In the genomic region with DNA sequence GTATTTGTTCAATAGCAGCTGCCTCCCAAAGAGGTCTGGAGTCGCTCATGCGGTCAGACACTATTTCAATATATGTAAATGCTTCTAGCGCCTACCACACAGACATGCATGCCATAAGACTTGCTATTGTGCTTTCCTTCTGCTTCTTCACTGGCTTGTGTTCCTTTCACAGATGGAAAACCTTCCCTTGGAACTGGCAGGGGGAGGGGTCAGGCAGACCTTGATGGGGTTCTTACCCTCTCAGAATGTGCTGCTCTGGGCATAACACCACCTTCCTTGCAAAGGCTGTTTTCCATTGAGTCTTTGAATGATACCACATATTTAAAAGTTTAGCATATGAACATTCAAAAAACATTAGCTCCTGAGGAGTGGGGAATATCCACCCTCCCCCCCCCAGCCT, we compare ENCODE assay signal across 26 mouse cellular contexts. TPM values are rescaled to one million over a fixed set of nuclear protein-coding genes. Genes with fewer than 3 reads are reported as not detected.
DNase-seq lines count a peak whose midpoint lies in the region; ATAC-seq and TF ChIP-seq lines count a peak whose summit lies in the region.
"Had no signal": no experiment of that assay in that cellular context is flagged by ENCODE, and none has a peak within 500 bp of the region (broad histone marks: within the 10 kb centered on the region; RNA-seq: fewer than 3 reads in every experiment).

No protein-coding gene starts in this region.

- H3K4me1 ChIP-seq in forebrain, embryonic 14.5 days (ENCODE audit: control insufficient read depth, insufficient read depth, low read length) = no peaks in the 10 kb centered on the region
- H3K4me1 ChIP-seq in forebrain, postnatal 0 days (ENCODE audit: insufficient read depth) = no peaks in the 10 kb centered on the region
- H3K4me1 ChIP-seq in hindbrain, embryonic 11.5 days (replicated peaks; ENCODE audit: control insufficient read depth, insufficient read depth, low read length) = no peaks in the 10 kb centered on the region
- H3K4me1 ChIP-seq in hindbrain, embryonic 10.5 days (replicated peaks) = peaks cover 21% of the 10 kb centered on the region
- H3K4me1 ChIP-seq in midbrain, embryonic 11.5 days (ENCODE audit: control insufficient read depth, insufficient read depth, low read length) = peaks cover 3% of the 10 kb centered on the region; the same call in 1 of the 2 replicates
- H3K4me1 ChIP-seq in midbrain, embryonic 10.5 days = peaks cover 14% of the 10 kb centered on the region
- H3K4me1 ChIP-seq: embryonic facial prominence, embryonic 15.5 days; forebrain, embryonic 13.5 days had no signal

- intact Hi-C loops in heart, postnatal 10 days (cut with DNase I) = loop anchor here (5.0 kb wide), 1 partner anchor 128 kb away; no protein-coding TSS in a partner anchor

- 45% methylated on average over 3 of the region's 3 CpGs for WGBS in forebrain, embryonic 14.5 days
- WGBS in forebrain, postnatal 0 days = 42% methylated on average over 3 of the region's 3 CpGs
- 52% methylated on average over 3 of the region's 3 CpGs for WGBS in hindbrain, embryonic 11.5 days
- WGBS in hindbrain, embryonic 10.5 days = 44% methylated on average over 3 of the region's 3 CpGs
- WGBS in midbrain, embryonic 11.5 days = 49% methylated on average over 3 of the region's 3 CpGs
- 72% methylated on average over 3 of the region's 3 CpGs for WGBS in midbrain, embryonic 10.5 days

- no peaks in the 10 kb centered on the region for H3K9me3 ChIP-seq in forebrain, embryonic 14.5 days (replicated peaks; ENCODE audit: control insufficient read depth, low read length)
- no peaks in the 10 kb centered on the region for H3K9me3 ChIP-seq in forebrain, postnatal 0 days (ENCODE audit: low read length)
- no peaks in the 10 kb centered on the region for H3K9me3 ChIP-seq in hindbrain, embryonic 11.5 days (ENCODE audit: control insufficient read depth, low read length)
- no peaks in the 10 kb centered on the region for H3K9me3 ChIP-seq in hindbrain, embryonic 10.5 days
- no peaks in the 10 kb centered on the region for H3K9me3 ChIP-seq in midbrain, embryonic 11.5 days (ENCODE audit: control insufficient read depth, low read length)
- no peaks in the 10 kb centered on the region for H3K9me3 ChIP-seq in midbrain, embryonic 10.5 days (replicated peaks)
- H3K9me3 ChIP-seq: embryonic facial prominence, embryonic 13.5 days; embryonic facial prominence, embryonic 15.5 days; forebrain, embryonic 10.5 days; forebrain, embryonic 13.5 days had no signal

- no peaks in the 10 kb centered on the region for H3K27me3 ChIP-seq in forebrain, embryonic 14.5 days (replicated peaks; ENCODE audit: control insufficient read depth, insufficient read depth, low read length)
- H3K27me3 ChIP-seq in forebrain, postnatal 0 days (ENCODE audit: insufficient read depth, low read length) = no peaks in the 10 kb centered on the region
- H3K27me3 ChIP-seq in hindbrain, embryonic 11.5 days (ENCODE audit: control insufficient read depth, insufficient read depth, low read length) = no peaks in the 10 kb centered on the region
- no peaks in the 10 kb centered on the region for H3K27me3 ChIP-seq in hindbrain, embryonic 10.5 days (ENCODE audit: insufficient read depth, poor library complexity, severe bottlenecking)
- H3K27me3 ChIP-seq in midbrain, embryonic 11.5 days (ENCODE audit: control insufficient read depth, insufficient read depth, low read length) = no peaks in the 10 kb centered on the region
- H3K27me3 ChIP-seq in midbrain, embryonic 10.5 days (ENCODE audit: low read depth, poor library complexity, severe bottlenecking) = 0 out of 2 replicates have a peak, but pooled peaks cover 4% of the 10 kb centered on the region
- H3K27me3 ChIP-seq: embryonic facial prominence, embryonic 13.5 days; embryonic facial prominence, embryonic 15.5 days; forebrain, embryonic 13.5 days had no signal

- H3K4me2 ChIP-seq in forebrain, embryonic 14.5 days (ENCODE audit: low read length) = no peak overlapping the region
- H3K4me2 ChIP-seq in forebrain, postnatal 0 days (ENCODE audit: low read depth) = no peak overlapping the region
- no peak overlapping the region for H3K4me2 ChIP-seq in hindbrain, embryonic 11.5 days (replicated peaks; ENCODE audit: low read depth, low read length)
- H3K4me2 ChIP-seq in midbrain, embryonic 11.5 days = no peak overlapping the region
- H3K4me2 ChIP-seq: embryonic facial prominence, embryonic 13.5 days; embryonic facial prominence, embryonic 15.5 days; forebrain, embryonic 13.5 days had no signal

- H3K27ac ChIP-seq in forebrain, embryonic 14.5 days (ENCODE audit: low read depth, low read length) = no peak overlapping the region
- H3K27ac ChIP-seq in forebrain, postnatal 0 days (ENCODE audit: low read depth, low read length) = no peak overlapping the region
- H3K27ac ChIP-seq in hindbrain, embryonic 11.5 days (ENCODE audit: low read depth, low read length) = no peak overlapping the region
- H3K27ac ChIP-seq in hindbrain, embryonic 10.5 days = no peak overlapping the region
- H3K27ac ChIP-seq in midbrain, embryonic 11.5 days (ENCODE audit: low read depth, low read length) = no peak overlapping the region
- no peak overlapping the region for H3K27ac ChIP-seq in midbrain, embryonic 10.5 days (replicated peaks)
- H3K27ac ChIP-seq: embryonic facial prominence, embryonic 13.5 days; embryonic facial prominence, embryonic 15.5 days; forebrain, embryonic 10.5 days; forebrain, embryonic 13.5 days had no signal

- ATAC-seq in forebrain, embryonic 14.5 days = no peak
- no peak for ATAC-seq in forebrain, postnatal 0 days
- peak; percentile 71 for ATAC-seq in hindbrain, embryonic 11.5 days (ENCODE audit: low FRiP score)
- 0 out of 2 replicates have a peak, but pooled peaks have one; percentile 40 for ATAC-seq in midbrain, embryonic 11.5 days (ENCODE audit: low FRiP score)
- ATAC-seq: forebrain, embryonic 13.5 days had no signal

- no peak for TF ChIP-seq CTCF in forebrain, postnatal 0 days (IDR thresholded peaks at IDR 0.05; ENCODE audit: low read depth)

- peak; percentile 18 for DNase-seq in forebrain, embryonic 14.5 days (ENCODE audit: low spot score)
- DNase-seq in forebrain, postnatal 0 days = no peak
- DNase-seq in heart, adult 11 months = peak; percentile 78
- DNase-seq in heart, postnatal 10 days = no peak
- peak; percentile 23 for DNase-seq in hindbrain, embryonic 11.5 days (ENCODE audit: low spot score)
- no peak for DNase-seq in hindbrain, embryonic 10.5 days (ENCODE audit: low spot score)
- DNase-seq in midbrain, embryonic 11.5 days (ENCODE audit: low spot score, missing footprints) = no peak
- no peak for DNase-seq in midbrain, embryonic 10.5 days (ENCODE audit: low spot score)
- DNase-seq: adrenal gland, adult 2 months; adrenal gland, postnatal 10 days; adrenal gland, postnatal 25 days; cerebellum, adult 11 months; cerebellum, adult 18-20 months; cerebellum, adult 8-10 months; cerebellum, adult 9-11 months; cerebellum, postnatal 14 days; cerebellum, postnatal 36 days had no signal

- no peak overlapping the region for H3K9ac ChIP-seq in forebrain, embryonic 14.5 days (ENCODE audit: low read length)
- no peak overlapping the region for H3K9ac ChIP-seq in forebrain, postnatal 0 days
- no peak overlapping the region for H3K9ac ChIP-seq in hindbrain, embryonic 11.5 days (ENCODE audit: low read depth, low read length)
- no peak overlapping the region for H3K9ac ChIP-seq in midbrain, embryonic 11.5 days (ENCODE audit: low read length)
- H3K9ac ChIP-seq: embryonic facial prominence, embryonic 13.5 days; embryonic facial prominence, embryonic 15.5 days; forebrain, embryonic 13.5 days had no signal

- H3K36me3 ChIP-seq in forebrain, embryonic 14.5 days (ENCODE audit: control insufficient read depth, insufficient read depth, low read length) = no peaks in the 10 kb centered on the region
- no peaks in the 10 kb centered on the region for H3K36me3 ChIP-seq in forebrain, postnatal 0 days (ENCODE audit: insufficient read depth)
- H3K36me3 ChIP-seq in hindbrain, embryonic 11.5 days (ENCODE audit: control insufficient read depth, insufficient read depth, low read length) = no peaks in the 10 kb centered on the region
- H3K36me3 ChIP-seq in hindbrain, embryonic 10.5 days = no peaks in the 10 kb centered on the region
- no peaks in the 10 kb centered on the region for H3K36me3 ChIP-seq in midbrain, embryonic 11.5 days (ENCODE audit: control insufficient read depth, insufficient read depth, low read length)
- no peaks in the 10 kb centered on the region for H3K36me3 ChIP-seq in midbrain, embryonic 10.5 days
- H3K36me3 ChIP-seq: embryonic facial prominence, embryonic 13.5 days; embryonic facial prominence, embryonic 15.5 days; forebrain, embryonic 10.5 days had no signal

- H3K4me3 ChIP-seq in forebrain, embryonic 14.5 days (ENCODE audit: low read depth, low read length) = no peak overlapping the region
- H3K4me3 ChIP-seq in forebrain, postnatal 0 days (ENCODE audit: low read depth, low read length) = no peak overlapping the region
- no peak overlapping the region for H3K4me3 ChIP-seq in hindbrain, embryonic 11.5 days (ENCODE audit: low read depth, low read length)
- H3K4me3 ChIP-seq in hindbrain, embryonic 10.5 days = no peak overlapping the region
- no peak overlapping the region for H3K4me3 ChIP-seq in midbrain, embryonic 11.5 days (ENCODE audit: low read depth, low read length)
- H3K4me3 ChIP-seq in midbrain, embryonic 10.5 days = no peak overlapping the region
- H3K4me3 ChIP-seq: embryonic facial prominence, embryonic 13.5 days; embryonic facial prominence, embryonic 15.5 days; erythroblast, embryonic 14.5 days; forebrain, embryonic 10.5 days; forebrain, embryonic 13.5 days had no signal

RNA-seq across cellular contexts. Expression of gene Ube2u, which starts 56.3 kb away (rescaled TPM):
- polyA plus RNA-seq in forebrain, embryonic 14.5 days (2014; fragmentation: Nextera tagmentation; extraction: Ambion mirVana) = 0.15 and 0.51 TPM in 2 replicates
- not detected in 2 replicates for total RNA-seq in forebrain, postnatal 0 days (2014; rRNA removed)
- polyA plus RNA-seq in forebrain, postnatal 0 days (2015; fragmentation: Nextera tagmentation; extraction: Ambion mirVana) = 0.13 and 0.18 TPM in 2 replicates
- total RNA-seq in heart, postnatal 10 days (2021) = not detected
- 1.0 and 1.4 TPM in 2 replicates for polyA plus RNA-seq in hindbrain, embryonic 11.5 days (2014; fragmentation: Nextera tagmentation; extraction: Ambion mirVana)
- 0.82 and 1.3 TPM in 2 replicates for polyA plus RNA-seq in hindbrain, embryonic 10.5 days (2016; fragmentation: Nextera tagmentation; extraction: Ambion mirVana)
- polyA plus RNA-seq in midbrain, embryonic 11.5 days (2014; fragmentation: Nextera tagmentation; extraction: Ambion mirVana) = 0.42 and 0.69 TPM in 2 replicates
- 0.53 and 0.78 TPM in 2 replicates for polyA plus RNA-seq in midbrain, embryonic 10.5 days (2016; fragmentation: Nextera tagmentation; extraction: Ambion mirVana)
- total RNA-seq: adrenal gland, postnatal 10 days; adrenal gland, postnatal 25 days; common myeloid progenitor, adult 5-6 weeks; ES-E14; MEL had no signal
- polyA plus RNA-seq: adrenal gland, adult 2 months; C2C12; erythroblast, embryonic 14.5 days had no signal

Comparison
In these comparisons a context has a peak if more than half of its experiments do, and no peak if none do; other contexts are left out.
1. DNase-seq: peak in forebrain, embryonic 14.5 days (single experiment), heart, adult 11 months (single experiment) and hindbrain, embryonic 11.5 days (single experiment); none in forebrain, postnatal 0 days (single experiment), heart, postnatal 10 days (0 of 2), hindbrain, embryonic 10.5 days (single experiment), midbrain, embryonic 11.5 days (single experiment) and midbrain, embryonic 10.5 days (single experiment).
2. ATAC-seq: peak in hindbrain, embryonic 11.5 days (single experiment) and midbrain, embryonic 11.5 days (single experiment); none in forebrain, embryonic 14.5 days (single experiment) and forebrain, postnatal 0 days (single experiment).